ENCODE assay signal across 9 mouse cellular contexts in the genomic region with DNA sequence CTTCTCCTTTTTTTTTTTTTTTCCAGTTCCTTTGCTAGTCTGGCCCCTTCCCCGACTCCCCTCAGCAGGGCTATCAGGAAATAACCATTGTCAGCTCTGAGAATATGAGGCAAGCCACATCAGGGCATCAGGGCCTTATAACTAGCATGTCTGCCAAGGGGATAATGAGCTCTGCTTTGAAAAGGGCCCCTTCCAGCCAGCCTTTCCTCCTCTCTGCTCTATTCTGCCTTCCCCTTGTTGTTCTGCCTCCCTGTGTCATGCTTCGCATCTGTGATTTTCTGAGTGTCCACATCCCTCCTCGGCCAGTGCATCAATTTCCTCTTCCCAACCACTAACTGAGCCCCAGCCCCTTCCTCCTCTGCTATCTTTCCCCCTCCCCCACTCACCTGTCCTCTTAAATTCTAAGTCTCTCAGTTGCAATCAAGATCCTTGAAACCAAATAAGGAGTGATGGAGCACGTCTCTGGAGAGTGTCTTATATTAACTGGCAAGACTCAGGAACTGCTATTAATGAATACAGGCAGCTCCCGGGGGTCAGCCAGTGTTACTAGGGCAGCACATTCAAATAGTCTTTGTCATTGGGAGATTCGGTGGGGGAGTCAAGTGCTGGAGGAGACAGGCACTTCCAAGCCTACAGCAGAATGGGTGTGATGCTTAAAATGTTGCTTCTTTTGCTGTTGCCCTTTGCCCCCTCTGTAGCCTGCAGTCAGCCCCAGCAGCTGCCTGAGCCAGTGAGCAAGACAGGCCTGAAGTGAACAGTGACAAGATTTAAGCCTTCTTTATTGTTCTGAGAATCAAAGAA.
DNase-seq lines count a peak whose midpoint lies in the region; ATAC-seq and TF ChIP-seq lines count a peak whose summit lies in the region.
"Had no signal": no experiment of that assay in that cellular context is flagged by ENCODE, and none has a peak within 500 bp of the region (broad histone marks: within the 10 kb centered on the region; RNA-seq: fewer than 3 reads in every experiment).

No protein-coding gene starts in this region.

- no peaks in the 10 kb centered on the region for H3K9me3 ChIP-seq in forebrain, embryonic 10.5 days
- H3K9me3 ChIP-seq in hindbrain, embryonic 15.5 days: no peaks in the 10 kb centered on the region
- no peaks in the 10 kb centered on the region for H3K9me3 ChIP-seq in neural tube, embryonic 11.5 days (ENCODE audit: control insufficient read depth, low read length)

- H3K27ac ChIP-seq in forebrain, embryonic 10.5 days: peak overlapping the region; percentile 76
- peak overlapping the region; percentile 72 for H3K27ac ChIP-seq in hindbrain, embryonic 15.5 days (replicated peaks)
- peak overlapping the region; percentile 69 for H3K27ac ChIP-seq in neural tube, embryonic 11.5 days (ENCODE audit: low read depth, low read length)

- no peak for TF ChIP-seq POLR2A in lung, adult 2 months (IDR thresholded peaks at IDR 0.05; ENCODE audit: borderline replicate concordance, extremely low read depth, low read depth, low read length)

- WGBS in forebrain, embryonic 10.5 days: 5% methylated on average over 6 of the region's 6 CpGs
- 7% methylated on average over 6 of the region's 6 CpGs for WGBS in hindbrain, embryonic 15.5 days
- WGBS in neural tube, embryonic 11.5 days: 18% methylated on average over 6 of the region's 6 CpGs
- WGBS in lung, adult 2 months: 39% methylated on average over 6 of the region's 6 CpGs

- peaks cover 33% of the 10 kb centered on the region for H3K4me1 ChIP-seq in forebrain, embryonic 10.5 days
- peaks cover 23% of the 10 kb centered on the region for H3K4me1 ChIP-seq in hindbrain, embryonic 15.5 days (replicated peaks)
- H3K4me1 ChIP-seq in neural tube, embryonic 11.5 days (ENCODE audit: control insufficient read depth, insufficient read depth, low read length): peaks cover 6% of the 10 kb centered on the region
- H3K4me1 ChIP-seq in lung, adult 2 months (ENCODE audit: control insufficient read depth, insufficient read depth, low read length): no peaks in the 10 kb centered on the region

- intact Hi-C loops in heart, postnatal 14 days (cut with DNase I): no loop called here

- TF ChIP-seq CTCF in lung, adult 2 months (IDR thresholded peaks at IDR 0.05; ENCODE audit: insufficient read depth, low read length): no peak

- peaks cover 10% of the 10 kb centered on the region for H3K27me3 ChIP-seq in forebrain, embryonic 10.5 days (ENCODE audit: poor library complexity, severe bottlenecking)
- no peaks in the 10 kb centered on the region for H3K27me3 ChIP-seq in hindbrain, embryonic 15.5 days
- no peaks in the 10 kb centered on the region for H3K27me3 ChIP-seq in neural tube, embryonic 11.5 days (ENCODE audit: control insufficient read depth, insufficient read depth, low read length)

- no peak overlapping the region for H3K4me2 ChIP-seq in hindbrain, embryonic 15.5 days
- H3K4me2 ChIP-seq in neural tube, embryonic 11.5 days (ENCODE audit: low read depth): no peak overlapping the region
- H3K4me2 ChIP-seq: liver, embryonic 11.5 days had no signal

- peak; percentile 80 for ATAC-seq in hindbrain, embryonic 15.5 days (ENCODE audit: low FRiP score, low read depth)
- ATAC-seq in neural tube, embryonic 11.5 days (ENCODE audit: insufficient read depth, low FRiP score, low TSS enrichment): peak; percentile 67

- H3K4me3 ChIP-seq in forebrain, embryonic 10.5 days: peak overlapping the region; percentile 26; the same call in 1 of the 2 replicates
- no peak overlapping the region for H3K4me3 ChIP-seq in hindbrain, embryonic 15.5 days
- no peak overlapping the region for H3K4me3 ChIP-seq in neural tube, embryonic 11.5 days (ENCODE audit: low read depth, low read length)
- H3K4me3 ChIP-seq in lung, adult 2 months (replicated peaks; ENCODE audit: extremely low read depth, low read depth, low read length): no peak overlapping the region

- H3K9ac ChIP-seq in hindbrain, embryonic 15.5 days: no peak overlapping the region
- no peak overlapping the region for H3K9ac ChIP-seq in neural tube, embryonic 11.5 days (ENCODE audit: low read length)

- peak; percentile 56 for DNase-seq in embryo, embryonic 11 days
- peak; percentile 24 for DNase-seq in forebrain, embryonic 10.5 days (ENCODE audit: extremely low spot score, low spot score)
- DNase-seq in neural tube, embryonic 11.5 days (ENCODE audit: low spot score): peak; percentile 37
- no peak for DNase-seq in lung, adult 2 months
- DNase-seq in urinary bladder, postnatal 36 days (ENCODE audit: low spot score in 2 of 2): no peak
- DNase-seq in heart, postnatal 14 days: no peak
- DNase-seq: right cerebral cortex, postnatal 4 days had no signal

- no peaks in the 10 kb centered on the region for H3K36me3 ChIP-seq in forebrain, embryonic 10.5 days (replicated peaks)
- H3K36me3 ChIP-seq in hindbrain, embryonic 15.5 days: no peaks in the 10 kb centered on the region
- no peaks in the 10 kb centered on the region for H3K36me3 ChIP-seq in neural tube, embryonic 11.5 days (ENCODE audit: control insufficient read depth, insufficient read depth, low read length)

Comparison
In these comparisons a context has a peak if more than half of its experiments do, and no peak if none do; other contexts are left out.
1. DNase-seq: peak in embryo, embryonic 11 days (single experiment), forebrain, embryonic 10.5 days (single experiment) and neural tube, embryonic 11.5 days (single experiment); none in lung, adult 2 months (single experiment), urinary bladder, postnatal 36 days (0 of 2) and heart, postnatal 14 days (0 of 2).
2. Peak in every context shown above with its lines, with median percentiles within 50 percentile points of each other: H3K27ac ChIP-seq.